Mouse (Mus musculus) megakaryocyte, adult 5-6 weeks (primary cell): ENCODE measurements around the gene Qk. TPM values are rescaled to one million over a fixed set of nuclear protein-coding genes. Genes with fewer than 3 reads are reported as not detected.
A peak's percentile ranks its signal among the peaks of the same experiment; 100 is the strongest.

ENCODE experiments used
- ATAC-seq: 2 replicates; pipeline ENCODE4 v1.8.0; 2016; ENCODE audit warnings: mild to moderate bottlenecking, inconsistent platforms; ENCODE audit not compliant: poor library complexity, severe bottlenecking
- total RNA-seq, 2 experiments: library from RNA; stranded (forward) in 1 of 2; stranded (reverse) in 1 of 2; fragments of 153-499, 151-499 nt in 1 of 2; fragments of 221-1000, 200-1000 nt in 1 of 2; gene quantifications; 2 replicates each; pipeline versions ENCODE4 v1.2.3 to v1.2.4; 2015 to 2017

The Qk gene
- total RNA-seq (2015) (239 and 268 TPM in 2 replicates), total RNA-seq (2017) (115 and 132 TPM in 2 replicates)

- peak; percentile 76 for ATAC-seq
Observed at GRCm38 (mm10) chr17:10319685-10320455, at the start of gene Qk. Qk (minus strand) TSS chr17:10319854.

GRCm38 (mm10) chr17:10367044-10367443, 47.4 kb upstream of the Qk start:
- ATAC-seq: no peak

GRCm38 (mm10) chr17:10366577-10366976, 46.9 kb upstream of the Qk start:
- no peak for ATAC-seq

GRCm38 (mm10) chr17:10365501-10366482, 46.1 kb upstream of the Qk start:
- no peak for ATAC-seq

- no peak for ATAC-seq
Observed at GRCm38 (mm10) chr17:10363151-10363550, 43.5 kb upstream of the Qk start.

- no peak for ATAC-seq
Observed at GRCm38 (mm10) chr17:10361882-10362291, 42.2 kb upstream of the Qk start.

GRCm38 (mm10) chr17:10360738-10361137, 41.1 kb upstream of the Qk start:
- no peak for ATAC-seq

GRCm38 (mm10) chr17:10359466-10359865, 39.8 kb upstream of the Qk start:
- peak; percentile 69 for ATAC-seq

- no peak for ATAC-seq
Observed at GRCm38 (mm10) chr17:10357348-10357747, 37.7 kb upstream of the Qk start.

GRCm38 (mm10) chr17:10356294-10356693, 36.6 kb upstream of the Qk start:
- no peak for ATAC-seq

- ATAC-seq: no peak
Observed at GRCm38 (mm10) chr17:10355746-10356145, 36.1 kb upstream of the Qk start.

- no peak for ATAC-seq
Observed at GRCm38 (mm10) chr17:10338286-10338685, 18.6 kb upstream of the Qk start.

GRCm38 (mm10) chr17:10336558-10336957, 16.9 kb upstream of the Qk start:
- no peak for ATAC-seq

- no peak for ATAC-seq
Observed at GRCm38 (mm10) chr17:10335809-10336499, 16.3 kb upstream of the Qk start.

- ATAC-seq: peak; percentile 40; the same call in 1 of the 2 replicates
Observed at GRCm38 (mm10) chr17:10334957-10335690, 15.5 kb upstream of the Qk start.

- ATAC-seq: 0 out of 2 replicates have a peak, but pooled peaks have one; percentile 12
Observed at GRCm38 (mm10) chr17:10334481-10334880, 14.8 kb upstream of the Qk start.

GRCm38 (mm10) chr17:10333321-10333720, 13.7 kb upstream of the Qk start:
- no peak for ATAC-seq

GRCm38 (mm10) chr17:10332127-10332526, 12.5 kb upstream of the Qk start:
- no peak for ATAC-seq

- ATAC-seq: no peak
Observed at GRCm38 (mm10) chr17:10329461-10329860, 9.8 kb upstream of the Qk start.

GRCm38 (mm10) chr17:10328544-10329100, 9.0 kb upstream of the Qk start:
- ATAC-seq: no peak
